Mouse (Mus musculus): ENCODE measurements around the gene Hsp90aa1.
"Not testable (repeated sequence)": the region's sequence is repeated elsewhere in the genome, so short reads cannot be mapped to it uniquely, and the experiment has no call there.

Gene Hsp90aa1

GRCm38 (mm10) chr12:110702556-110702955, at the start of gene Hsp90aa1:
Hsp90aa1 (minus strand) TSS chr12:110702728.
- DNase-seq (ENCODE audit: low spot score), result no peak

GRCm38 (mm10) chr12:110750770-110751439, 48.4 kb upstream of the Hsp90aa1 start:
- no peak for DNase-seq (ENCODE audit: low spot score)

GRCm38 (mm10) chr12:110738158-110738921, 35.8 kb upstream of the Hsp90aa1 start:
- DNase-seq (ENCODE audit: low spot score), result peak; percentile 37

- DNase-seq (ENCODE audit: low spot score), result peak; percentile 100
These were observed 34.9 kb upstream of the Hsp90aa1 start, which contains the start of gene Wdr20 for GRCm38 (mm10) chr12:110737170-110738157. Wdr20 (plus strand) TSS chr12:110737944.

- no peak for DNase-seq (ENCODE audit: low spot score)
These were observed 34.1 kb upstream of the Hsp90aa1 start for GRCm38 (mm10) chr12:110736641-110737040.

- DNase-seq (ENCODE audit: low spot score), result not testable (repeated sequence)
These were observed 30.7 kb upstream of the Hsp90aa1 start for GRCm38 (mm10) chr12:110733254-110733653.

- DNase-seq (ENCODE audit: low spot score), result no peak
These were observed 23.9 kb upstream of the Hsp90aa1 start for GRCm38 (mm10) chr12:110726428-110726827.

GRCm38 (mm10) chr12:110725489-110725888, 23.0 kb upstream of the Hsp90aa1 start:
- DNase-seq (ENCODE audit: low spot score), result no peak

- no peak for DNase-seq (ENCODE audit: low spot score)
These were observed 22.5 kb upstream of the Hsp90aa1 start for GRCm38 (mm10) chr12:110725051-110725450.

- no peak for DNase-seq (ENCODE audit: low spot score)
These were observed 13.5 kb upstream of the Hsp90aa1 start for GRCm38 (mm10) chr12:110716004-110716403.

- no peak for DNase-seq (ENCODE audit: low spot score)
These were observed 11.7 kb upstream of the Hsp90aa1 start for GRCm38 (mm10) chr12:110714215-110714614.

GRCm38 (mm10) chr12:110713784-110714183, 11.3 kb upstream of the Hsp90aa1 start:
- DNase-seq (ENCODE audit: low spot score), result no peak

GRCm38 (mm10) chr12:110711270-110711669, 8.7 kb upstream of the Hsp90aa1 start:
- no peak for DNase-seq (ENCODE audit: low spot score)

GRCm38 (mm10) chr12:110707451-110707850, 4.9 kb upstream of the Hsp90aa1 start:
- no peak for DNase-seq (ENCODE audit: low spot score)

GRCm38 (mm10) chr12:110706337-110707231, 4.1 kb upstream of the Hsp90aa1 start:
- peak; percentile 43 for DNase-seq (ENCODE audit: low spot score)

GRCm38 (mm10) chr12:110705419-110705818, 2.9 kb upstream of the Hsp90aa1 start:
- DNase-seq (ENCODE audit: low spot score), result not testable (repeated sequence)

- DNase-seq (ENCODE audit: low spot score), result no peak
These were observed 1.2 kb upstream of the Hsp90aa1 start for GRCm38 (mm10) chr12:110703682-110704081.

- DNase-seq (ENCODE audit: low spot score), result peak; percentile 73
These were observed 512 bp upstream of the Hsp90aa1 start for GRCm38 (mm10) chr12:110703008-110703471.

GRCm38 (mm10) chr12:110701363-110701762, 1.2 kb downstream of the Hsp90aa1 start:
- DNase-seq (ENCODE audit: low spot score), result not testable (repeated sequence)

GRCm38 (mm10) chr12:110700730-110701129, 1.8 kb downstream of the Hsp90aa1 start:
- DNase-seq (ENCODE audit: low spot score), result no peak

GRCm38 (mm10) chr12:110699171-110699547, 3.4 kb downstream of the Hsp90aa1 start:
- DNase-seq (ENCODE audit: low spot score), result no peak

Data from spleen, adult 12 weeks (tissue).